10 mouse cellular contexts compared by ENCODE assay signal in the genomic region with DNA sequence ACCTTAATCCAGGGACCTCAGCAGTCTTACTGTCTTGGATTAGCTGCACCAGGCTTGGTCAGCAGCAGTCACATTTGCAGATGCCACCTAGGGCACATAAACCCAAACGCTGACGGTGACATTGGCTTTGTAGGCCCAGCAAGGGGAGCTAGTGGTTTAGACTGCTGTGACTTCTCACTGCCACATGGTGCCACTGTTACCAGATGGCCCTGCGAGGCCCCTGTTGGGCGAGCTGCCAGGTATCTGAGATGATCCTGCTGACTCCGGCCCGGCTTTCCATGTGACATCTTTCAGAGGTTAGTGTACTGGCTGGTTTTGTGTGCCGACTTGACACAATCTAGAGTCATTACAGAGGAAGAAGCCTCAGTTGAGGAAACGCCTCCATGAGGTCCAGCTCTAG. TPM values are rescaled to one million over a fixed set of nuclear protein-coding genes. Genes with fewer than 3 reads are reported as not detected.
DNase-seq lines count a peak whose midpoint lies in the region; ATAC-seq and TF ChIP-seq lines count a peak whose summit lies in the region.
"Had no signal": no experiment of that assay in that cellular context is flagged by ENCODE, and none has a peak within 500 bp of the region (broad histone marks: within the 10 kb centered on the region; RNA-seq: fewer than 3 reads in every experiment).

No protein-coding gene starts in this region.

- intact Hi-C loops in heart, postnatal 36 days (cut with DNase I), result no loop called here

- no peak overlapping the region for H3K27ac ChIP-seq in intestine, postnatal 0 days (ENCODE audit: low read depth, low read length)
- no peak overlapping the region for H3K27ac ChIP-seq in intestine, embryonic 15.5 days
- H3K27ac ChIP-seq in MEL (ENCODE audit: control insufficient read depth, low read depth, low read length), result no peak overlapping the region
- peak overlapping the region; percentile 76 for H3K27ac ChIP-seq in cerebellum, adult 2 months (ENCODE audit: insufficient read depth, low read length)
- no peak overlapping the region for H3K27ac ChIP-seq in small intestine, adult 2 months (ENCODE audit: insufficient read depth, low read depth, low read length)
- no peak overlapping the region for H3K27ac ChIP-seq in forebrain, embryonic 12.5 days

- no peaks in the 10 kb centered on the region for H3K4me1 ChIP-seq in intestine, postnatal 0 days (replicated peaks; ENCODE audit: control insufficient read depth, insufficient read depth, low read length)
- no peaks in the 10 kb centered on the region for H3K4me1 ChIP-seq in intestine, embryonic 15.5 days (replicated peaks)
- H3K4me1 ChIP-seq in MEL (ENCODE audit: control insufficient read depth in 1 of 2, insufficient read depth in 2 of 2, low read length in 2 of 2), result no peaks in the 10 kb centered on the region
- peaks cover 44% of the 10 kb centered on the region for H3K4me1 ChIP-seq in cerebellum, adult 2 months (ENCODE audit: control insufficient read depth, insufficient read depth, low read length)
- no peaks in the 10 kb centered on the region for H3K4me1 ChIP-seq in small intestine, adult 2 months (ENCODE audit: control insufficient read depth, insufficient read depth, insufficient read length, low read length)
- no peaks in the 10 kb centered on the region for H3K4me1 ChIP-seq in forebrain, embryonic 12.5 days

- WGBS in intestine, postnatal 0 days, result 32% methylated on average over 8 of the region's 8 CpGs
- WGBS in intestine, embryonic 15.5 days, result 48% methylated on average over 8 of the region's 8 CpGs
- WGBS in cerebellum, adult 2 months, result 3% methylated on average over 8 of the region's 8 CpGs
- 26% methylated on average over 8 of the region's 8 CpGs for WGBS in small intestine, adult 2 months
- 77% methylated on average over 8 of the region's 8 CpGs for WGBS in forebrain, embryonic 12.5 days

- H3K36me3 ChIP-seq in intestine, postnatal 0 days (ENCODE audit: control insufficient read depth, insufficient read depth), result no peaks in the 10 kb centered on the region
- H3K36me3 ChIP-seq in intestine, embryonic 15.5 days, result no peaks in the 10 kb centered on the region
- no peaks in the 10 kb centered on the region for H3K36me3 ChIP-seq in MEL (ENCODE audit: control insufficient read depth in 1 of 2, insufficient read depth in 2 of 2, low read length in 2 of 2)
- H3K36me3 ChIP-seq in small intestine, adult 2 months (ENCODE audit: control insufficient read depth, insufficient read depth, low read length), result no peaks in the 10 kb centered on the region
- no peaks in the 10 kb centered on the region for H3K36me3 ChIP-seq in forebrain, embryonic 12.5 days (replicated peaks)

- no peak for DNase-seq in MEL (ENCODE audit: low read depth, low spot score)
- peak; percentile 91 to 95 for DNase-seq in cerebellum, adult 2 months
- peak; percentile 48 for DNase-seq in heart, postnatal 36 days
- no peak for DNase-seq in left cerebral cortex, adult 11 months (ENCODE audit: low spot score)

- TF ChIP-seq EP300 in MEL (IDR thresholded peaks at IDR 0.05; ENCODE audit: low read depth in 1 of 2, low read length in 2 of 2), result no peak

- no peak for TF ChIP-seq POLR2A in MEL (IDR thresholded peaks at IDR 0.05; ENCODE audit: control insufficient read depth in 1 of 2, insufficient read depth in 1 of 2, low read depth in 1 of 2, low read length in 2 of 2, poor library complexity in 1 of 2)
- TF ChIP-seq POLR2A in cerebellum, adult 2 months (IDR thresholded peaks at IDR 0.05; ENCODE audit: borderline replicate concordance, insufficient read depth, low read length), result no peak
- TF ChIP-seq POLR2A in small intestine, adult 2 months (IDR thresholded peaks at IDR 0.05; ENCODE audit: low read depth, low read length), result no peak

- H3K79me2 ChIP-seq in MEL (ENCODE audit: control insufficient read depth, insufficient read depth, low read length, poor library complexity), result no peaks in the 10 kb centered on the region

- peak; percentile 2; the same call in 1 of the 2 replicates for TF ChIP-seq RAD21 in MEL (IDR thresholded peaks at IDR 0.05; ENCODE audit: low read depth, low read length)

- no peaks in the 10 kb centered on the region for H3K27me3 ChIP-seq in intestine, postnatal 0 days (replicated peaks; ENCODE audit: control insufficient read depth, insufficient read depth, low read length)
- no peaks in the 10 kb centered on the region for H3K27me3 ChIP-seq in intestine, embryonic 15.5 days (replicated peaks)
- H3K27me3 ChIP-seq in MEL (ENCODE audit: control insufficient read depth in 1 of 2, insufficient read depth in 2 of 2, low read length in 2 of 2), result no peaks in the 10 kb centered on the region
- H3K27me3 ChIP-seq in cerebellum, adult 2 months (ENCODE audit: control insufficient read depth, insufficient read depth, low read length), result no peaks in the 10 kb centered on the region
- H3K27me3 ChIP-seq in small intestine, adult 2 months (ENCODE audit: control insufficient read depth, insufficient read depth, low read length), result no peaks in the 10 kb centered on the region
- H3K27me3 ChIP-seq in forebrain, embryonic 12.5 days, result no peaks in the 10 kb centered on the region

- H3K4me2 ChIP-seq in intestine, postnatal 0 days (replicated peaks; ENCODE audit: low read depth), result no peak overlapping the region
- H3K4me2 ChIP-seq in intestine, embryonic 15.5 days (replicated peaks), result no peak overlapping the region
- H3K4me2 ChIP-seq in forebrain, embryonic 12.5 days, result no peak overlapping the region

- no peak overlapping the region for H3K9ac ChIP-seq in intestine, postnatal 0 days (ENCODE audit: low read depth, low read length)
- H3K9ac ChIP-seq in intestine, embryonic 15.5 days, result no peak overlapping the region
- H3K9ac ChIP-seq in MEL (ENCODE audit: control insufficient read depth, low read depth, low read length, poor library complexity, severe bottlenecking), result no peak overlapping the region
- H3K9ac ChIP-seq in forebrain, embryonic 12.5 days, result no peak overlapping the region

- H3K4me3 ChIP-seq in intestine, postnatal 0 days (ENCODE audit: low read depth, low read length), result no peak overlapping the region
- no peak overlapping the region for H3K4me3 ChIP-seq in intestine, embryonic 15.5 days (replicated peaks)
- H3K4me3 ChIP-seq in MEL (ENCODE audit: control insufficient read depth in 1 of 2, insufficient read depth in 1 of 2, low read depth in 2 of 2, low read length in 2 of 2), result no peak overlapping the region
- no peak overlapping the region for H3K4me3 ChIP-seq in cerebellum, adult 2 months (replicated peaks; ENCODE audit: insufficient read depth, low read depth, low read length)
- no peak overlapping the region for H3K4me3 ChIP-seq in small intestine, adult 2 months (ENCODE audit: low read depth, low read length)
- no peak overlapping the region for H3K4me3 ChIP-seq in forebrain, embryonic 12.5 days (replicated peaks)
- H3K4me3 ChIP-seq: erythroblast, embryonic 14.5 days; megakaryocyte, embryonic 14.5 days had no signal

- peak; percentile 69 for TF ChIP-seq CTCF in intestine, postnatal 0 days (IDR thresholded peaks at IDR 0.05; ENCODE audit: low read depth)
- TF ChIP-seq CTCF in MEL (IDR thresholded peaks at IDR 0.05 in 2 of 3, conservative IDR thresholded peaks at IDR 0.05 in 1 of 3; ENCODE audit: control insufficient read depth in 1 of 3, insufficient read depth in 1 of 3, low read depth in 2 of 3, low read length in 3 of 3, poor library complexity in 1 of 3, severe bottlenecking in 1 of 3), result peak in 2 of 3 experiments; percentile 12 to 44; a peak in 3 of 6 replicates
- peak; percentile 59; the same call in 1 of the 2 replicates for TF ChIP-seq CTCF in cerebellum, adult 2 months (IDR thresholded peaks at IDR 0.05; ENCODE audit: borderline replicate concordance, insufficient read depth, low read depth, low read length)
- peak; percentile 16; the same call in 1 of the 2 replicates for TF ChIP-seq CTCF in small intestine, adult 2 months (IDR thresholded peaks at IDR 0.05; ENCODE audit: extremely low read depth, insufficient read length, insufficient replicate concordance, low read depth, low read length)

- ATAC-seq in intestine, postnatal 0 days, result peak; percentile 31; the same call in 1 of the 2 replicates
- no peak for ATAC-seq in intestine, embryonic 15.5 days
- ATAC-seq in forebrain, embryonic 12.5 days (ENCODE audit: low FRiP score), result no peak

- H3K9me3 ChIP-seq in intestine, postnatal 0 days (ENCODE audit: control insufficient read depth), result no peaks in the 10 kb centered on the region
- no peaks in the 10 kb centered on the region for H3K9me3 ChIP-seq in intestine, embryonic 15.5 days
- no peaks in the 10 kb centered on the region for H3K9me3 ChIP-seq in MEL (replicated peaks; ENCODE audit: insufficient read depth, low read length)
- H3K9me3 ChIP-seq in forebrain, embryonic 12.5 days, result no peaks in the 10 kb centered on the region

RNA-seq across cellular contexts. Expression of gene Gh, which starts 12.3 kb away (rescaled TPM):
- polyA plus RNA-seq in intestine, postnatal 0 days (2015; fragmentation: Nextera tagmentation; extraction: Ambion mirVana), result not detected in 2 replicates
- polyA plus RNA-seq in intestine, embryonic 15.5 days (2015; fragmentation: Nextera tagmentation; extraction: Ambion mirVana), result not detected in 2 replicates
- total RNA-seq in MEL (2012; rRNA removed), result not detected in 2 replicates
- under 1 TPM in 1 of 2 experiments, not detected in 1; 0.08 TPM for polyA plus RNA-seq in MEL (2012; ENCODE audit: insufficient read depth in 1 of 2, insufficient read length in 2 of 2, low read depth in 1 of 2, low replicate concordance in 2 of 2, missing spikeins in 1 of 2)
- not detected in 2 replicates for polyA plus RNA-seq in cerebellum, adult 2 months (2012; rRNA removed)
- total RNA-seq in heart, postnatal 36 days (2021), result not detected
- 0.24 TPM in 1 of 2 replicates, not detected in the other for polyA plus RNA-seq in small intestine, adult 2 months (2012; rRNA removed)
- not detected in 2 replicates for polyA plus RNA-seq in forebrain, embryonic 12.5 days (2016; fragmentation: Nextera tagmentation; extraction: Ambion mirVana)
- polyA plus RNA-seq: erythroblast, embryonic 14.5 days had no signal

RNA-seq across cellular contexts. Expression of gene Tcam1, which starts 12.9 kb away (rescaled TPM):
- 0.09 TPM in 1 of 2 replicates, not detected in the other for polyA plus RNA-seq in intestine, postnatal 0 days (2015; fragmentation: Nextera tagmentation; extraction: Ambion mirVana)
- 0.31 and 0.33 TPM in 2 replicates for polyA plus RNA-seq in intestine, embryonic 15.5 days (2015; fragmentation: Nextera tagmentation; extraction: Ambion mirVana)
- 4.3 and 4.6 TPM in 2 replicates for total RNA-seq in MEL (2012; rRNA removed)
- polyA plus RNA-seq in MEL (2012; ENCODE audit: insufficient read depth in 1 of 2, insufficient read length in 2 of 2, low read depth in 1 of 2, low replicate concordance in 2 of 2, missing spikeins in 1 of 2), result 1 to 10 TPM in 1 of 2 experiments, not detected in 1; 8.9 TPM
- polyA plus RNA-seq in cerebellum, adult 2 months (2012; rRNA removed), result 0.36 and 0.43 TPM in 2 replicates
- total RNA-seq in heart, postnatal 36 days (2021), result not detected
- 0.05 TPM in 2 replicates for polyA plus RNA-seq in small intestine, adult 2 months (2012; rRNA removed)
- polyA plus RNA-seq in forebrain, embryonic 12.5 days (2016; fragmentation: Nextera tagmentation; extraction: Ambion mirVana), result 0.33 and 0.34 TPM in 2 replicates
- polyA plus RNA-seq: erythroblast, embryonic 14.5 days had no signal

RNA-seq across cellular contexts. Expression of gene Smarcd2, which starts 16.6 kb away (rescaled TPM):
- 25.3 and 26.3 TPM in 2 replicates for polyA plus RNA-seq in intestine, postnatal 0 days (2015; fragmentation: Nextera tagmentation; extraction: Ambion mirVana)
- polyA plus RNA-seq in intestine, embryonic 15.5 days (2015; fragmentation: Nextera tagmentation; extraction: Ambion mirVana), result 60.6 and 61.5 TPM in 2 replicates
- 116 and 131 TPM in 2 replicates for total RNA-seq in MEL (2012; rRNA removed)
- polyA plus RNA-seq in MEL (2012; ENCODE audit: insufficient read depth in 1 of 2, insufficient read length in 2 of 2, low read depth in 1 of 2, low replicate concordance in 2 of 2, missing spikeins in 1 of 2), result 100 to 1,000 TPM in 1 of 2 experiments, not detected in 1; 123 TPM
- 114 and 144 TPM in 2 replicates for polyA plus RNA-seq in cerebellum, adult 2 months (2012; rRNA removed)
- 10 to 100 TPM; 19.1 to 19.9 TPM for total RNA-seq in heart, postnatal 36 days (2021)
- 40.6 and 101 TPM in 2 replicates for polyA plus RNA-seq in small intestine, adult 2 months (2012; rRNA removed)
- 26.1 and 26.5 TPM in 2 replicates for polyA plus RNA-seq in forebrain, embryonic 12.5 days (2016; fragmentation: Nextera tagmentation; extraction: Ambion mirVana)

RNA-seq across cellular contexts. Expression of gene Cd79b, which starts 25.2 kb away (rescaled TPM):
- 1.3 and 1.5 TPM in 2 replicates for polyA plus RNA-seq in intestine, postnatal 0 days (2015; fragmentation: Nextera tagmentation; extraction: Ambion mirVana)
- 2.9 and 3.0 TPM in 2 replicates for polyA plus RNA-seq in intestine, embryonic 15.5 days (2015; fragmentation: Nextera tagmentation; extraction: Ambion mirVana)
- 0.36 and 0.54 TPM in 2 replicates for total RNA-seq in MEL (2012; rRNA removed)
- polyA plus RNA-seq in MEL (2012; ENCODE audit: insufficient read depth in 1 of 2, insufficient read length in 2 of 2, low read depth in 1 of 2, low replicate concordance in 2 of 2, missing spikeins in 1 of 2), result 1 to 10 TPM in 1 of 2 experiments, not detected in 1; 2.4 TPM
- polyA plus RNA-seq in cerebellum, adult 2 months (2012; rRNA removed), result 0.38 and 0.70 TPM in 2 replicates
- 1 to 10 TPM; 1.9 to 3.0 TPM for total RNA-seq in heart, postnatal 36 days (2021)
- polyA plus RNA-seq in small intestine, adult 2 months (2012; rRNA removed), result 12.6 and 21.2 TPM in 2 replicates
- 0.74 and 0.88 TPM in 2 replicates for polyA plus RNA-seq in forebrain, embryonic 12.5 days (2016; fragmentation: Nextera tagmentation; extraction: Ambion mirVana)

RNA-seq across cellular contexts. Expression of gene Psmc5, which starts 33.4 kb away (rescaled TPM):
- 160 and 168 TPM in 2 replicates for polyA plus RNA-seq in intestine, postnatal 0 days (2015; fragmentation: Nextera tagmentation; extraction: Ambion mirVana)
- 247 and 259 TPM in 2 replicates for polyA plus RNA-seq in intestine, embryonic 15.5 days (2015; fragmentation: Nextera tagmentation; extraction: Ambion mirVana)
- 426 and 451 TPM in 2 replicates for total RNA-seq in MEL (2012; rRNA removed)
- polyA plus RNA-seq in MEL (2012; ENCODE audit: insufficient read depth in 1 of 2, insufficient read length in 2 of 2, low read depth in 1 of 2, low replicate concordance in 2 of 2, missing spikeins in 1 of 2), result 100 to 1,000 TPM; 112 to 290 TPM
- 307 and 343 TPM in 2 replicates for polyA plus RNA-seq in cerebellum, adult 2 months (2012; rRNA removed)
- 100 to 1,000 TPM; 102 to 105 TPM for total RNA-seq in heart, postnatal 36 days (2021)
- 10.2 and 19.4 TPM in 2 replicates for polyA plus RNA-seq in small intestine, adult 2 months (2012; rRNA removed)
- 334 and 335 TPM in 2 replicates for polyA plus RNA-seq in forebrain, embryonic 12.5 days (2016; fragmentation: Nextera tagmentation; extraction: Ambion mirVana)

Comparison
In these comparisons a context has a peak if more than half of its experiments do, and no peak if none do; other contexts are left out.
1. CTCF ChIP-seq: peak in every context shown above with its lines; median percentile 69 in intestine, postnatal 0 days; 59 in cerebellum, adult 2 months; 28 in MEL; 16 in small intestine, adult 2 months.
2. DNase-seq: peak in cerebellum, adult 2 months (2 of 2) and heart, postnatal 36 days (2 of 2); none in MEL (single experiment) and left cerebral cortex, adult 11 months (single experiment).